Mouse (Mus musculus) embryo, embryonic 9.5 days (tissue): ENCODE measurements around the gene Ube2a.
"Not testable (repeated sequence)": the region's sequence is repeated elsewhere in the genome, so short reads cannot be mapped to it uniquely, and the experiment has no call there.

Source experiments
- DNase-seq: peaks from one replicate; pipeline ENCODE4 v3.0.0-alpha.2; 2017; ENCODE audit errors: extremely low spot score

The Ube2a gene

DNA sequence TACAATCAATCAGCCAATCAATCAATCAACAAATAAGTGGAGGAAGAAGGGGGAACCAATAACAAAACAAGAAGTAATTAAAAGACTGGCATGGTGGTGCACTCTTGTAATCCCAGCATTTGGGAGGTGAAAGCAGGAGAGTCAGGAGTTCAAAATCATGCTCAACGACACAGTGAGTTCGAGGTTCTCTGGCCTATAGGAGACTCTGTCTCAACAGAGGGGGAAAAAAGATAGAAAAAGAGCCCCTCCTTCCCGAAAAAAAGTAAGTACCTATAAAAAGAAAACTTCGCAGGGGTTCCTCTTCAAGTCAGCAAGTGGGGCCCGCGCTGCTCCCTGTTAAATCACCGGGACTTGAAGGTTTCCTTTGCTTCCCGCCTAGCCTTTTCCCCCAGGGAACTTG is at the start of gene Ube2a, which contains the start of gene C330007P06Rik:
Ube2a (plus strand) TSS at position 136 of the 400 bp plus-strand sequence.
C330007P06Rik (minus strand) TSS at position 347 of the 400 bp plus-strand sequence.
- DNase-seq: no peak

DNA sequence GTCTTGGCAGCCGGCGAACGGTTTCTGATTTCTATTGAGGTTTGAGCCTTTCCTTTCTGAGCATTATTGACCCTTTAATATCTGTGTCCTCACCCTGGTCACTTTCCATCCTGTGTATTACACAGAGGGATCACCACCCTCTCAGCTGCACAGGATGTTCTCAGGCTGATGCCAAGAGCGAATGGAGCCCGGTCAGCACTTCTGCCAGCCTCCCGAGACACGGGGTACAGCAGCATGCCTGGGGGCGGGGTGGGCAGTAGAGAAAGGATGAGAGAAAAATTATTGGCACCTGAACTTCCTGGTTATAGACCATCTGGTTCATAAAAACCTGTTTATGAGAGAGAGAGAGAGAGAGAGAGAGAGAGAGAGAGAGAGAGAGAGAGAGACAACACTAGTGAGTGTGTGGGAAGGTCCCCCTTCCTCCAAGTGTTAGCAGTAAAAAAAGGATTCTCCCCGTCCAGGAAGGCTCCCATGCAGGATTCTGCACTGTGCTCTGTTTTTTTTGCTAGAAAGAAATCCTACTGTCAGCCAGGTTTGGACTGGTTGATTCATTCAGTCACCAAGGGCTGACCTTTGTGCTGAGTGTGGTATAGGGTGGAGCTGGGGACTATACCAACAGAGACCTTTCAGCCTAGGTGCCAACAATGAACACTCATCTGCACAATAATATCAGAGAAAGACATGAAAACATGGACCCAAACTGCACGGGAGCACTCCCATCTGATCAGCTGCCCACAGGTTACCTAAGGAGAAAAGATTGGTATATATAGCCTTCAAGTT is 49.6 kb upstream of the Ube2a start:
- DNase-seq: no peak

DNA sequence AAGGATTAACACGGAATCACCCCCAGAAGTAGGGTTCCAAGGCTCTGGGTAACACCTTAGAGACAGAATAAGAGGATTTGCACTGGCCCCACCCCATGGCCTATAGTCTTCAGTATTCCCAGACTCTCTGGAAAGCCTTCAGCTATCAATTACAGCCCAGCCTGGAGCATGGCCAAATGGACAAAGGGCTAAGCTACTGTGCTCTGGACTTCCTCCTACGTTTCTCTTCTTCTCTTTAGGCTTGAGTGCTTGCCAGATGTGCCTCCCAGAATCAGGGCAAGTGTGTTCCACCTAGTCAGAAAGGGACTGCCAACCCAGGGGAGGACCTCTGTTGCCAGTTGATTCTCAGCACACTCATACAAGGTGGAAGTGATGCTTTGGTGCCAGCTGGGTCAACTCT is 48.7 kb upstream of the Ube2a start:
- DNase-seq: no peak

DNA sequence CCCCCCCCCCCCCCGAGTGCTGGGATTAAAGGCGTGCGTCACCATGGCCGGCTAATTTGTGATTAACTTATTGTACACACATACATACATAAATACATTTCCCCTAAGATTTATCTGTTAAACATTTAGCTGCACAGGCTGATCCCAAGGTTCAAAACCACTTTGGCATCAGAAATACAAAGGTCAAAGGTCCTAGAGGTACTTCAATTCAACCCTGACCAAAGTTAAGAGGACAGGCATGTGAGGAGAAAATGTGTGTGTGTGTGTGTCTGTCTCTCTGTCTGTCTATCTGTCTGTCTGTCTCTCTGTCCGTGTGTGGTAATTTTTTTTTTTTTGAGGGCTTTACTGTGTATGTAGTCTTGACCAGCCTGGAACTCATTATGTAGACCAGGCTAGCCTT is 46.8 kb upstream of the Ube2a start:
- no peak for DNase-seq

DNA sequence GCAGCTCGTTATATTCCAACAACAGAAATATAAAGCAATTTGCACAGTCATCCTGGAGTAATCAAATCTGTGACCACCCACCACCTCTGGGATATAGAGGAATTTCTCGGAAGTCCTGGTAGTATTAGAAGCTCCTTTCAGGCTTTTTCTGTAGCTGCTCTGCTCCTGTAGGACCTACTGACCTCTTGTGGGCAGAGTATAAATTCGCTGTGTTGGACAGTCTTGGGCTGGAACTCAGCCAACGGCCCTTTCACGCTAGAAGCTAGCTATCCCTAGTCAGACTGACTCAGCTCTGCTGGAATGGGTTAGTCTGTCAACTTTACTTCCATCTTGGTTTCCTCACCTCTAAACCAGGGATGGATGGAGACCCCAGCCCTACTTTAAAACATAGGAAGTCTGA is 43.4 kb upstream of the Ube2a start:
- no peak for DNase-seq

DNA sequence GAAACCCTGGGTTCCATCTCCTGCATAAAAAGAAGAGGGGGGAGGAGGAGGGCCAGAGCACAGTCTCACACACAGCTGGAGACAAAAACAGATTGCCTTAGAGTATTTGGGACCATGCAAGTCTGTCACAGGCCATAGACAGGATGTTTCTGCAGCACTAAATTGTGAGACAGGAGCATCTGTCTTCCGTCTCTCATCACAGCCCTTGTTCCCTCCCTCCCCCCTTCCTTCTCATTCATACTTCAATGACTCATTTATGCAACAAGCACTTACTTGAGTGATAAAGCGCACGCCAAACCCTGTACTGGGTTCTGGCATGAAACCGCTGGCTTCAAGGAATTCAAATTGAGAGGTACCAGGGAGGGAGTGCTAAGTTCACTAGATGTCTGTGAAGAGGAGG is 42.1 kb upstream of the Ube2a start:
- DNase-seq: no peak

DNA sequence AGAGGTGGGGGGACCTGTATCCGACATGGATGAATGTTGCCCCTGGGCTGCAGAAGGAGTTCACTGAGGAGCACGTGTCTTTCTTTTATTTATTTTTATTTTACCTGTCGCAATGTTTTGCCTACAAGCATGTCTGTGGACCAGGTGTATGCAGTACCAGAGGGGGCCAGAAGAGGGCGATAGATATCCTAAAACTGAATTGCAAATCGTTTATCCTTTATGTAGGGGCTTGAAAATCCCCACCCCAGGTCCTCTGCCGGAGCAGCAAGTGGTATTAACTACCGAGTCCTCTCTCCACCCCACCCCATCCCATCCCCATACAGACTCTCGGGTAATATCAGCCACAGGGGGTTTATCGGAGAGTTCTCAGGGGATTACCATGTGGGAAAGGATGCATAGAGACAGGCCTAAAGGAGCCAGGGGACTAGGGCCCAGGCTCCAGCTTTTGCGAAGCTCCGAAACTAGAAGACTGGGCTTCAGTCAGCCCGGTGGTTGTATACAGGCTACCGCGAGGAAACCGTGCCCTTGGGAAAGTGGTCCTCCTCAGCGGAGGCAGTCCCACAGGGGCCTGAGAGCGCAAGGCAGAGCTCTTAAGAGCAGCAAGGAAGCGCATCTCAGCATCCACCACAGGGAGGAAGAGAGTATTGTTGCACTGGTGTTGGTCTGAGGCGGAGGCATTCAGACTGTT is 40.2 kb upstream of the Ube2a start:
- DNase-seq: peak; percentile 69

DNA sequence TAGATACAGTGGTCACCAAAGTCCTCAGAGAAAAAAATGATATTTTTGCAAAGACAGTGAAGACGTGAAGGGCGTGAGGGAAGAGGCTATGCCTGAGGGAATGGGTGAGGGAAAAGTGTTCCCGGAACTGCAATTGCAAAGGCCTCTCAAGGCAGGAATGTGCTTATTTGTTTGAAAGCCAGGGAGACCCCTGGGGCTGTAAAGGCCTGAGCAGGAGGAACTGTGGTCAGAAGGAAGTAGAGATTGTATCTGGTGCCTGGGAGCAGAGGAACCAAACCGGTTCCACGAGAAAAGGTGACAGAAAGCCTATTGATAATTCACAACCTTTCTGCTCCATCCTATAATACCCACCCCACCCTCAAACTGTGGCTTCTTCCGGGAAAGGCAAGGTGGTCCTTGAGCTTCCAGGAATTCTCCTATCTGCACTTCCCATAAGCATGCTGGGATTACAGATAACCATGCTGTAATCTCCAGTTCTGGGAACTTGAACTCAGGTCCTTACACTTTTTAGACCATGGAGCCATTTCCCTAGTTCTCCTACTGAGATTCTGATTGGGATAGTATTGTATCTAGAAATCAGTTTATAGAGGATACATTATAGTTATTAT is 36.5 kb upstream of the Ube2a start:
- no peak for DNase-seq

DNA sequence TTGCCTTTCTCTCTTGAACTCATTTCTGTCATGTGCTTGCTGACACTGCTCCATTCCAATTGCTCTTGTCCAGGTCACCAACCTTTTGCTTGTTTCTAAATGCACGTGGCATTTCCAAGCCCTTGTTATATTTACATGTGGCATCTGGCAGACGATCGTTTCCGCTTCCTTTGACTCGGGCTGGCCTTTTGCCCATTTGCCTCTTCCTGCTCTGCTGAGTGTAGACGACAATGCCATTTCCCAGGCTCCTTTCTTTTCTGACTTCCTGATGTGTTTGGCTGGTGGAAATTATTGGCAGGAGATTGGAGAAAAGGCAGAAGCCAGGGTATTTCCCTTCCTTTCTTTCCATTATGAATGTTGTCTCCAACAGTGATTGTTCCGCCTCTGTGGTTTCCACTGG is 34.3 kb upstream of the Ube2a start:
- no peak for DNase-seq

DNA sequence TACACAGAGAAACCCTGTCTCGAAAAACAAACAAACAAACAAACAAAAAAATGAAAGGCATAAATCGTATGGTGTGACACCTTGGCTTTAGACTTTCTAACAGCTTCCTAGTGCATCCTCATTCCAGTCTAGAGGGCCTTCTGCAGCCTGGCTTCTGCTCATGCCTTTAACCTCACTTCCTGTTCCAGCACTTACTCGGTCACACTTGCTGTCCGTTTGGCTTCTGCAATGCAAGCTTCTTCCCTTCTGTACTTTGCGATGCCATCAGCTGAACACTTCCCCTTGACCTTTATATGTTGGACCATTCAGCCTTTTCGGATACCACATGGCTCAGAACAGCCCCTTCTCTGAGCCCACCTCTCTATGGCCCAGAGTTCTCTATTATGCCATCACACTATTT is 32.0 kb upstream of the Ube2a start:
- no peak for DNase-seq

DNA sequence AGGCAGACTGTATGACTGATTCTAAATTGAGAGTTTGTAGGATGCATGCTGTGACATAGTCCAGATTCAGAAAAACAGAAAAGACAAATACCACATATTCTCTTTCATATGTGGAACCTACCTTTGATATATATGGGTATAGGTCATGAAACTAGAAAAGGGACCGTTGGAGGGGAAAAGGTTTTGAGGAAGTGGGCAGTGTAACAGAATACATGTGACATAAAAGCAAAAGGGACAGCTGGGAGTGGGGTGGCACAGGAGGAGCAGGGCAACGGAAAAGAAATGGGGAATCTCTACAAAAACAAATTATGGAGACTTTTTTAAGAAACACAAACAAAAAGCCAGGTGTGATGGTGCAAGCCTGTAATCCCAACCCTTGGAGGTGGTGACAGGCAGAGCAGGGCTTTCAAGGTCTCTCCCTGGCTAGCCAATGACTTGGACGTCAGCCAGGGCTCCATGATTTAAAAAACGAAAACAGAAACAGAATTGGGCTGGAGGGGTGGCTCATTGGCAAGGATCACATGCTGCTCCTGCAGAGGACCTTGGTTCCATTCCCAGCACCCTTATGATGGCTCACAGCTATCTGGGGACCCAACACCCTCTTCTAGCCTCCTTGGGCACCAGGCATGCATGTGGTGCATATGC is 30.2 kb upstream of the Ube2a start:
- no peak for DNase-seq

DNA sequence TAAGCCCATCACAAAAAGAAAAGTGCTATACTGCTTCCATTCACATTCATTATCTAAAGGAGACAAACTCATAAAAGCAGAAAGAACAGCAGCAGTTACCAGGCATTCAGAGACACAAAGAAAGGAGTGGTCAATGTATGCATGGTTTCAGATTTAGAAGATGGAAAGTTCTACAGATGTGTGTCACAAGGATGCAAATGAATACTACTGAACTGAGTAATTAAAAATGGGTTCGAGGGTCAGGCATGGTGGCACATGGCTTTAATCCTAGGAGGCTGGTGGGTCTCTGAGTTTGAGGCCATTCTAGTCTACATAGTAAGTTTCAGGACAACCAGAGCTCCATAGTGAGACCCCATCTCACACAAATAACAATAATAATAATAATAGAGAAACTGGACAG is 26.5 kb upstream of the Ube2a start:
- no peak for DNase-seq

DNA sequence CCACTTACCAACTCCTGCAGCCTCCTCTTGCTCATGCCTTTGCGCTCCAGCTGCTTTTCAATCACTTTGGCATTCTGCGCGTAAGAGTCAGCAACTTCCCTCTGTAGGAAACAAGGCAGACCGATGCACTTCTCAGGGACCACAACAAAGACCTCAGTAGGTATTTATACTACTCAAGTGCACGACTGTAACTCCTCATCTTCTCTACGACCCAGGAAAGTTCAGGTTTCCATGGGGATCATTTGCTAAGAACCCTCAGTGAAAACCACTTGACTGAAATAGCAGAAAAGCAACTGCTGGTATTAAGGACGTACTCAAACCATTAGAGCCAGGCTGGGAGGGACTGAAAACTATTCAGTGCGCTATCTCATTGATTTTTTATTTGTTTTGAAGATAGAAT is 21.1 kb upstream of the Ube2a start:
- DNase-seq: no peak

DNA sequence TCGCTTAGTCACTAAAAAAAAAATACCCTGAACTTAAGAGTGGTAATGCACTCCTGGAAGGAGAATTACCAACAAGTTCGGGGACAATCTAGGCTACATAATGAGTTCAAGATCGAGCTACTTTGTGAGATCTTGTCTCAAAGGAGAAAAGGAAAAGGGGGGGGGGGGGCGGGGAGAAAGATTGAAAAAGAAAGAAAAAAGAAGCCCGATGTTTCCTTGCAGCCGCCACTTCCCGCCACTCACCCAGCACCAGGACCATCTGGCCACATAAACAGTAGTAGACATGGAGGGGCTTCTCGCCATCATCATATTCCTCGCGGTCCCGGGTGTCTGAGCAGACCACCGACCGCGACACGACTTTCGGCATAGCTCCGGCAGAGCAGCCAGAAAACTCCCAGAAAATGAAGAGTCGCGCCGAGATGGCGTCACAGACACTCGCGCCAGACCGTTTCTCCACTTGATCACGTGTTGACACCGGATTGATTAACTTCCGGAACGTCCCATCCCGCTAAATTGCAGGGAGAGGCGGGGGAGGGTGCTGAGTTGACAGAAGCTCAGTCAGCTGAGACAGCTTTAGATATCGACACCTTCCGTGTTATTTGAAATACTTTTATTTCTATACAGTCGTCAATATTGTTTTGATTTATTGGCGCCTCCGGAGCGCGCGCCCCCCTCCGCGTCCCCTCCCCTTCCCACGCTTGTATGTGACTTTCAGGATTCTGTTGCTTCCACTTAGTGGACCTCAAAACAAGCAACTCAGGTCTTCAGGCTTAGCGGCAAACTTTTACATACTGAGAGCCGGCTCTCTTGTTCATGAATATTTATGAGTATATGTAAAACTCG is 9.7 kb upstream of the Ube2a start:
- DNase-seq: peak; percentile 76

DNA sequence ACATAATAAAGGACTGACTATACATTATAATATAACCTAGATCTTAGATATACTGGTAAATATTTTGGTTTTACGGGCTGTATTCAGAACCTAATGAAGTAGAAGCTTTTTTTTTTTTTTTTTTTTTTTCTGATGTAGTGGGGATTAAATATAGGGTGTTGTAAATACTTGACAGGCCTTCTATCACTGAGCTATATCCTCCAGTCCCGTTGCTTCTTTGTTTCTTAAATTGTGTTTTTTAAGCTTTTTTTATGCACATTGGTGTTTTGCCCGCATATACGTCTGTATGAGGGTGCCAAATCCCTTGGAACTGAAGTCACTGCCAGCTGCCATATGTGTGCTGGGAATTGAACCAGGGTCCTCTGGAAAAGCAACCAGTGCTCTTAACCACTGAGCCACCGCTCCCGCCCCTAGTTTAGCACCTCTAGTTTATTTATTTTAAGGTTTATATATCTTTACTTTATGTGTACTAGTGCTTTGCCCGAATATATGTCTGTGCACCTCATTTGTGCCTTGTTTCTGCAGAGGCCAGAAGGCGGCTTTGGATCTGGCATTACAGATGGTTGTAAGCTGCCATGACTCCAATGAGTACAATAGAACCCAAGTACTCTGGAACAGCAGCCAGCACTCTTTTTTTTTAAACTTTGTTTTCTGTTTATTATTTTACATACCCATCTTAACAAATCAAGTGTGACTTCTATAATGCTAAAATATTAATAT is 8.9 kb upstream of the Ube2a start:
- no peak for DNase-seq

DNA sequence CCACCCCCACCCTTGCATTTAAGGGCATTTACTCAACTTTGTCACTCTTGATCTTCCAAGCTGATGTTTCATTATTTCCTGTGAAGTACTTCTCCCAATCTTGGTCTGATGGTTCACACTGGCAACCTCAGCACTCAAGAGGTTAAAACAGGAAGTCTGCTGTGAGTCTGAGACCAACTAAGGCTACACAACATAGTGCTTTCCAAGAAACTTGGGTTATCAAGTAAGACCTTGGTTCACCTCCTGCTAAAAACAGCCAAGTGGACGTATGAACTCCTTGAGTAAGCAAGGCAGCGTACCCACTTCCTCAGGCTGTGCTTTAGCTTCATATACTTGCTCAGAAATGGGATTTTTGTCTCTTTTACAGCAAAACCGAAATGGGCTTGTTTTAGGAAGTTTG is 3.3 kb upstream of the Ube2a start:
- no peak for DNase-seq

DNA sequence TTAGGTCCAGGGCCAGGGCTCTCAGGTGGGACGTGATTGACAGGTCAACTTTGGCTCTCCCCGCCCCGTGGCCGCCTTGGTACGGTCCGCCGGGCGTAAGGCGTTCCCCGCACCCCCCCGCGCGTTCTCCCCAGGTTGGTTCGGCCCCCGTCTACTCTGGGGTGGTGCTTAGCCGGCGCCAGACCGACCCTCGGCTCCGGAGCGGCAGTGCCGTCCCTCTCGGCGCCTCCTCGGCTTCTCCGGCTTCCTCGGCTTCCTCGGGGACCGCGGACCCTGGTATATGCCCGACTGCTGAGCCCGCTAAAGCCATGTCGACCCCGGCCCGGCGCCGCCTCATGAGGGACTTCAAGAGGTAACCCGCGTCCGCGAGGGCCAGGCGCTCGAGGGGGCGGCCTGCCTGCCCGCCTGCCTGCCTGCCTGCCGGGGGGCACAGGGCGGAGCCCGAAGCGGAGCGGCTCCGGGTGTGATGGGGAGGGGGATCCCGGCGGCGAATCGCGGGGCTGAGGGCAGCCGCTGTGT is 537 bp downstream of the Ube2a start:
- peak; percentile 89 for DNase-seq

DNA sequence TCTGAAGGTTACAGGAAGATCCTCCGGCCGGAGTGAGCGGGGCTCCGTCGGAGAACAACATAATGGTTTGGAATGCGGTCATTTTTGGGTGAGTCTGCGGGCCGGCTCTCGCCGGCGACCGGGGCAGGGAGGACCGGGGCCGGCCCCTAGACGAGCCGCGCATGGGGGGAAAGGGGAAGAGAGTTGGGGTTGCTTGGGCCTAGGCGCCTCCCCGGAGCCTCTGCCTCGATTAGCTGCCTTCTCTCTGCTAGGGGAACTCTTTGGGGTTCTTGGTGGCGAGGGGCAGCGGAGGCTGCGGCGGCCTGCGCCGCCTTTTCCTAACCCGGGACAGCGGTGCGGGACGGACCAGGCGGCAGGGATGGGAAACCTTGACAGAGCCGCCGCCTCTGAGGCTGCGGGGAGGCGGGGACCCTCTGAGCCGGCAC is 1.0 kb downstream of the Ube2a start:
- no peak for DNase-seq

DNA sequence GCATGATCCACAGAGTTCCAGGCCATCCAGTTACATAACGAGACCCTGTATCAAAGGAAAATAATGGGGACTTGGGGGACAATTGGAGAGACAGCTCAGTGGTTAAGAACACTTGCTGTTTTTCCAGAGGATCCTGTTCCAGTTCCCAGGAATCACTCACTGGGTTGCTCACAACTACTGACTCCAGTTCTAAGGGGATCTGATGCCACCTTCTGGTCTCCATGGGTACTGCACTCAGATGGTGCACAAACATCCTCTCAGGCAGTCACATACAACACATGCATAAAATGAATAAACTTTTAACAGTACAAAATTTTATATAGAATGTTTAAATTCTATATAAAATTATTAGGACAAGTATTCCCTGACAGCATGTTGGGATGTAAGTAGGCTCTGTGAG is 11.0 kb downstream of the Ube2a start:
- no peak for DNase-seq

DNA sequence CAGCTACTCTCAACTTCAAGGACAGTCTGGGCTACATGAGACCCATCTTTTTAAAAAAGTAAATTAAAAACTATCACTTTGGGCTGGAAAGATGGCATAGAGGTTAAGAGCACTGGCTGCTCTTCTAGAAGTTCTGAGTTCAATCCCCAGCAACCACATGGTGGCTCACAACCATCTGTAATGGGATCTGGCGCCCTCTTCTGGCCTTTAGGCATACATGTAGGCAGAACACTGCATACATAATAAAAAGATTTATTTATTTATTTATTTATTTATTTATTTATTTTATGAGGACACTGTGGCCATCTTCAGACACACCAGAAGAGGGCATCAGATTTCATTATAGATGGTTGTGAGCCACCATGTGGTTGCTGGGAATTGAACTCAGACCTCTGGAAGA is 25.2 kb downstream of the Ube2a start:
- not testable (repeated sequence) for DNase-seq

DNA sequence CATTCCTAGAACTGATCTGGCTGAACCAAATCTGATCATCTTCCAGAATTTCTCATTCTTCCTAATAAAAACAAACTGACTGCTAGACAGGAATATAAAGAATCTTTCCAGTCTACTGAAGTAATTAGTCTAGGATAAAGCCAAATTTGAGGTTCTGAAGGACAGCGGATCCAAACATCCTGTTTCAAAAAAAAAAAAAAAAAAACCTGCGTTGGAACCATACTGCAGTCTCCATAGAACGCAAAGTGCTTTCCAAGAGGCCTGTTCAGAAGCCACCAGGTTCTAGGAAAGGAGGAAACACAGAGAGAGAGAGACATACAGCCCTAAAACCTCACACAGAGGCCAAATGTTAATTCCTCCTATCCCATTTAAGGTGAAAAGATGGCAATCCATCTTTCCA is 28.0 kb downstream of the Ube2a start:
- DNase-seq: no peak
